Mouse (Mus musculus): Measurements from ENCODE around the gene Stk40. TPM values are rescaled to one million over a fixed set of nuclear protein-coding genes. Genes with fewer than 3 reads are reported as not detected.

Gene Stk40
- polyA plus RNA-seq, 1 experiment from 2014 or later, result 29.6 TPM

GRCm38 (mm10) chr4:126131290-126132121 lies 27.7 kb downstream of the Stk40 start:
- Histone ChIP-seq H3K9ac (ENCODE audit: low read length) (0 out of 2 replicates have a peak overlapping the region, but pooled peaks have one; percentile 9), H3K27ac (ENCODE audit: low read length) (peak overlapping the region; percentile 81), H3K4me3 (replicated peaks; ENCODE audit: low read length) (no peak overlapping the region), H3K4me1 (ENCODE audit: control insufficient read depth, insufficient read depth, low read length) (peaks cover 21% of the 10 kb centered on the region), H3K27me3 (ENCODE audit: control insufficient read depth, insufficient read depth, low read length) (no peaks in the 10 kb centered on the region), H3K4me2 (ENCODE audit: low read depth, low read length) (no peak overlapping the region), H3K36me3 (ENCODE audit: control insufficient read depth, insufficient read depth, low read length) (0 out of 2 replicates have a peak, but pooled peaks cover 13% of the 10 kb centered on the region), H3K9me3 (replicated peaks; ENCODE audit: control insufficient read depth, low read length) (no peaks in the 10 kb centered on the region)
- 58% methylated on average over 10 of the region's 10 CpGs for WGBS
- peak; percentile 65 for ATAC-seq (ENCODE audit: insufficient read depth, low FRiP score)

- H3K9ac ChIP-seq (ENCODE audit: low read length), result 0 out of 2 replicates have a peak overlapping the region, but pooled peaks have one; percentile 17
- 63% methylated on average over 6 of the region's 6 CpGs for WGBS
- peak overlapping the region; percentile 40; the same call in 1 of the 2 replicates for H3K27ac ChIP-seq (ENCODE audit: low read length)
- H3K4me1 ChIP-seq (ENCODE audit: control insufficient read depth, insufficient read depth, low read length), result peaks cover 21% of the 10 kb centered on the region
- no peaks in the 10 kb centered on the region for H3K9me3 ChIP-seq (replicated peaks; ENCODE audit: control insufficient read depth, low read length)
- no peak overlapping the region for H3K4me3 ChIP-seq (replicated peaks; ENCODE audit: low read length)
- ATAC-seq (ENCODE audit: insufficient read depth, low FRiP score), result no peak
- H3K36me3 ChIP-seq (ENCODE audit: control insufficient read depth, insufficient read depth, low read length), result peaks cover 17% of the 10 kb centered on the region; the same call in 1 of the 2 replicates
- H3K4me2 ChIP-seq (ENCODE audit: low read depth, low read length), result no peak overlapping the region
- no peaks in the 10 kb centered on the region for H3K27me3 ChIP-seq (ENCODE audit: control insufficient read depth, insufficient read depth, low read length)
Observed at GRCm38 (mm10) chr4:126132636-126133264, 29.0 kb downstream of the Stk40 start.

GRCm38 (mm10) chr4:126134236-126134635 lies 30.5 kb downstream of the Stk40 start:
- 91% methylated on average over 4 of the region's 4 CpGs for WGBS
- ATAC-seq (ENCODE audit: insufficient read depth, low FRiP score), result no peak
- H3K27ac ChIP-seq (ENCODE audit: low read length), result no peak overlapping the region
- H3K9ac ChIP-seq (ENCODE audit: low read length), result no peak overlapping the region
- H3K4me3 ChIP-seq (replicated peaks; ENCODE audit: low read length), result no peak overlapping the region
- H3K9me3 ChIP-seq (replicated peaks; ENCODE audit: control insufficient read depth, low read length), result no peaks in the 10 kb centered on the region
- peaks cover 17% of the 10 kb centered on the region; the same call in 1 of the 2 replicates for H3K36me3 ChIP-seq (ENCODE audit: control insufficient read depth, insufficient read depth, low read length)
- H3K4me1 ChIP-seq (ENCODE audit: control insufficient read depth, insufficient read depth, low read length), result peaks cover 21% of the 10 kb centered on the region
- no peaks in the 10 kb centered on the region for H3K27me3 ChIP-seq (ENCODE audit: control insufficient read depth, insufficient read depth, low read length)
- H3K4me2 ChIP-seq (ENCODE audit: low read depth, low read length), result no peak overlapping the region

- peaks cover 21% of the 10 kb centered on the region for H3K4me1 ChIP-seq (ENCODE audit: control insufficient read depth, insufficient read depth, low read length)
- no peak overlapping the region for H3K4me3 ChIP-seq (replicated peaks; ENCODE audit: low read length)
- 82% methylated on average over 4 of the region's 4 CpGs for WGBS
- no peaks in the 10 kb centered on the region for H3K27me3 ChIP-seq (ENCODE audit: control insufficient read depth, insufficient read depth, low read length)
- ATAC-seq (ENCODE audit: insufficient read depth, low FRiP score), result no peak
- H3K4me2 ChIP-seq (ENCODE audit: low read depth, low read length), result no peak overlapping the region
- H3K9ac ChIP-seq (ENCODE audit: low read length), result no peak overlapping the region
- H3K36me3 ChIP-seq (ENCODE audit: control insufficient read depth, insufficient read depth, low read length), result peaks cover 17% of the 10 kb centered on the region; the same call in 1 of the 2 replicates
- H3K27ac ChIP-seq (ENCODE audit: low read length), result no peak overlapping the region
- H3K9me3 ChIP-seq (replicated peaks; ENCODE audit: control insufficient read depth, low read length), result no peaks in the 10 kb centered on the region
Observed at GRCm38 (mm10) chr4:126134639-126135038, 30.9 kb downstream of the Stk40 start.

GRCm38 (mm10) chr4:126137773-126138172 lies 34.0 kb downstream of the Stk40 start:
- H3K27ac ChIP-seq (ENCODE audit: low read length), result no peak overlapping the region
- H3K36me3 ChIP-seq (ENCODE audit: control insufficient read depth, insufficient read depth, low read length), result peaks cover 17% of the 10 kb centered on the region; the same call in 1 of the 2 replicates
- no peak overlapping the region for H3K4me2 ChIP-seq (ENCODE audit: low read depth, low read length)
- no peak overlapping the region for H3K9ac ChIP-seq (ENCODE audit: low read length)
- H3K9me3 ChIP-seq (replicated peaks; ENCODE audit: control insufficient read depth, low read length), result no peaks in the 10 kb centered on the region
- no peak overlapping the region for H3K4me3 ChIP-seq (replicated peaks; ENCODE audit: low read length)
- peaks cover 4% of the 10 kb centered on the region for H3K4me1 ChIP-seq (ENCODE audit: control insufficient read depth, insufficient read depth, low read length)
- no peaks in the 10 kb centered on the region for H3K27me3 ChIP-seq (ENCODE audit: control insufficient read depth, insufficient read depth, low read length)
- ATAC-seq (ENCODE audit: insufficient read depth, low FRiP score), result no peak
- 84% methylated on average over 4 of the region's 4 CpGs for WGBS

GRCm38 (mm10) chr4:126141021-126141420 lies 37.3 kb downstream of the Stk40 start:
- Histone ChIP-seq H3K9me3 (replicated peaks; ENCODE audit: control insufficient read depth, low read length) (no peaks in the 10 kb centered on the region), H3K4me1 (ENCODE audit: control insufficient read depth, insufficient read depth, low read length) (no peaks in the 10 kb centered on the region), H3K27ac (ENCODE audit: low read length) (no peak overlapping the region), H3K4me3 (replicated peaks; ENCODE audit: low read length) (no peak overlapping the region), H3K4me2 (ENCODE audit: low read depth, low read length) (no peak overlapping the region), H3K9ac (ENCODE audit: low read length) (no peak overlapping the region), H3K36me3 (ENCODE audit: control insufficient read depth, insufficient read depth, low read length) (peaks cover 9% of the 10 kb centered on the region; the same call in 1 of the 2 replicates), H3K27me3 (ENCODE audit: control insufficient read depth, insufficient read depth, low read length) (no peaks in the 10 kb centered on the region)
- ATAC-seq (ENCODE audit: insufficient read depth, low FRiP score), result no peak
- WGBS, result 61% methylated on average over 5 of the region's 5 CpGs

- peaks cover 23% of the 10 kb centered on the region for H3K4me1 ChIP-seq (ENCODE audit: control insufficient read depth, insufficient read depth, low read length)
Observed at GRCm38 (mm10) chr4:126145396-126145795, 41.6 kb downstream of the Stk40 start.

GRCm38 (mm10) chr4:126146974-126147532 lies 43.3 kb downstream of the Stk40 start:
- Histone ChIP-seq H3K27me3 (ENCODE audit: control insufficient read depth, insufficient read depth, low read length) (no peaks in the 10 kb centered on the region), H3K9ac (ENCODE audit: low read length) (peak overlapping the region; percentile 87), H3K36me3 (ENCODE audit: control insufficient read depth, insufficient read depth, low read length) (no peaks in the 10 kb centered on the region), H3K27ac (ENCODE audit: low read length) (peak overlapping the region; percentile 96), H3K4me3 (replicated peaks; ENCODE audit: low read length) (peak overlapping the region; percentile 62), H3K9me3 (replicated peaks; ENCODE audit: control insufficient read depth, low read length) (no peaks in the 10 kb centered on the region), H3K4me1 (ENCODE audit: control insufficient read depth, insufficient read depth, low read length) (peaks cover 29% of the 10 kb centered on the region), H3K4me2 (ENCODE audit: low read depth, low read length) (peak overlapping the region; percentile 81)
- ATAC-seq (ENCODE audit: insufficient read depth, low FRiP score), result no peak
- 27% methylated on average over 9 of the region's 9 CpGs for WGBS

More at GRCm38 (mm10) chr4:126145396-126145795, 41.6 kb downstream of the Stk40 start:
- no peak for ATAC-seq (ENCODE audit: insufficient read depth, low FRiP score)
- no peaks in the 10 kb centered on the region for H3K27me3 ChIP-seq (ENCODE audit: control insufficient read depth, insufficient read depth, low read length)
- H3K9me3 ChIP-seq (replicated peaks; ENCODE audit: control insufficient read depth, low read length), result no peaks in the 10 kb centered on the region
- H3K9ac ChIP-seq (ENCODE audit: low read length), result no peak overlapping the region
- 34% methylated on average over 4 of the region's 4 CpGs for WGBS
- no peaks in the 10 kb centered on the region for H3K36me3 ChIP-seq (ENCODE audit: control insufficient read depth, insufficient read depth, low read length)
- no peak overlapping the region for H3K4me3 ChIP-seq (replicated peaks; ENCODE audit: low read length)
- no peak overlapping the region; the same call in 1 of the 2 replicates for H3K27ac ChIP-seq (ENCODE audit: low read length)
- no peak overlapping the region for H3K4me2 ChIP-seq (ENCODE audit: low read depth, low read length)
